Mouse (Mus musculus) liver, embryonic 11.5 days (tissue): ENCODE data around the gene Hist1h3e. TPM values are rescaled to one million over a fixed set of nuclear protein-coding genes. Genes with fewer than 3 reads are reported as not detected.

ENCODE experiments used
- ATAC-seq: fragments of 200-750 bp; cut with Nextera tagmentation; replicated peaks from 2 replicates; pipeline ENCODE4 v1.8.0; 2017; ENCODE audit warnings: moderate number of reproducible peaks, mild to moderate bottlenecking, moderate TSS enrichment, moderate library complexity; ENCODE audit not compliant: low FRiP score
- DNase-seq: peaks from one replicate; pipeline ENCODE4 v3.0.0-alpha.2; 2017; ENCODE audit warnings: low spot score
- H3K27ac ChIP-seq: fragments of 300-500 bp; sonication (generic); 2 replicates; pipeline ENCODE4 v1.5.1; 2014; ENCODE audit warnings: mild to moderate bottlenecking, low read depth, low read length, control low read depth
- H3K27me3 ChIP-seq: fragments of 300-500 bp; sonication (generic); replicated peaks from 2 replicates; pipeline ENCODE4 v1.6.1; 2014; ENCODE audit warnings: low read length, mixed read lengths; ENCODE audit not compliant: control insufficient read depth, insufficient read depth
- H3K36me3 ChIP-seq: fragments of 300-500 bp; sonication (generic); 2 replicates; pipeline ENCODE4 v1.6.1; 2014; ENCODE audit warnings: mild to moderate bottlenecking, low read length, moderate library complexity, mixed read lengths; ENCODE audit not compliant: control insufficient read depth, insufficient read depth
- H3K4me1 ChIP-seq: fragments of 300-500 bp; sonication (generic); replicated peaks from 2 replicates; pipeline ENCODE4 v1.6.1; 2014; ENCODE audit warnings: low read length, mixed read lengths; ENCODE audit not compliant: control insufficient read depth, insufficient read depth
- H3K4me2 ChIP-seq: fragments of 300-500 bp; sonication (generic); 2 replicates; pipeline ENCODE4 v1.6.1; 2014; ENCODE audit warnings: mild to moderate bottlenecking, control low read depth, moderate library complexity
- H3K4me3 ChIP-seq: fragments of 300-500 bp; sonication (generic); 2 replicates; pipeline ENCODE4 v1.5.1; 2014; ENCODE audit warnings: low read depth, low read length, control low read depth
- H3K9ac ChIP-seq: fragments of 300-500 bp; sonication (generic); 2 replicates; pipeline ENCODE4 v1.6.1; 2014; ENCODE audit warnings: low read depth, low read length, control low read depth
- H3K9me3 ChIP-seq: fragments of 300-500 bp; sonication (generic); 2 replicates; pipeline ENCODE4 v1.6.1; 2016; ENCODE audit warnings: low read length, inconsistent platforms, mixed read lengths; ENCODE audit not compliant: control insufficient read depth
- WGBS: fragments of 180-500 bp; shearing (Covaris S2); extraction: QIAGEN DNeasy Blood & Tissue Kit; methylation state at CpG from one replicate; pipeline ENCODE4 v1.1.7; 2014; 5-methylcytosine and 5-hydroxymethylcytosine counted together
- polyA plus RNA-seq: library from polyadenylated mRNA; unstranded; fragments of >200 nt; fragmentation: Nextera tagmentation; extraction: Ambion mirVana; gene quantifications from 2 replicates; pipeline ENCODE4 v1.2.1, GENCODE M21; 2014

Hist1h3e gene
- polyA plus RNA-seq, 1 experiment from 2014 or later: 3.5 TPM

- Histone ChIP-seq H3K4me3 (peak overlapping the region; percentile 65), H3K4me2 (peak overlapping the region; percentile 88)
- 21% methylated on average over 9 of the region's 9 CpGs for WGBS
Measured at GRCm38 (mm10) chr13:23532262-23533075, 29.7 kb downstream of the Hist1h3e start.

GRCm38 (mm10) chr13:23530901-23531875 is 31.0 kb downstream of the Hist1h3e start, which contains the start of gene Hist1h4h:
TSS of gene Hist1h4h (plus strand) at chr13:23531050.
- ATAC-seq (peak; percentile 67), DNase-seq (peak; percentile 96)
- Histone ChIP-seq H3K9ac (peak within 1 kb of the TSS; percentile 94), H3K9me3 (no peaks in the 10 kb centered on the region), H3K27ac (peak within 1 kb of the TSS; percentile 100), H3K4me3 (peak within 1 kb of the TSS; percentile 65), H3K36me3 (no peaks in the 10 kb centered on the region), H3K4me2 (peak within 1 kb of the TSS; percentile 88), H3K4me1 (peaks cover 15% of the 10 kb centered on the region), H3K27me3 (no peaks in the 10 kb centered on the region)
- WGBS: under 1% methylated on average over 54 of the region's 70 CpGs

More at GRCm38 (mm10) chr13:23532262-23533075, 29.7 kb downstream of the Hist1h3e start:
- DNase-seq: no peak
- Histone ChIP-seq H3K9ac (peak overlapping the region; percentile 94), H3K27ac (peak overlapping the region; percentile 100), H3K9me3 (no peaks in the 10 kb centered on the region), H3K4me1 (peaks cover 16% of the 10 kb centered on the region), H3K27me3 (no peaks in the 10 kb centered on the region), H3K36me3 (no peaks in the 10 kb centered on the region)
- no peak for ATAC-seq

GRCm38 (mm10) chr13:23530181-23530900 is 31.8 kb downstream of the Hist1h3e start:
- H3K4me1 ChIP-seq: peaks cover 17% of the 10 kb centered on the region
- H3K27me3 ChIP-seq: no peaks in the 10 kb centered on the region
- H3K9ac ChIP-seq: peak overlapping the region; percentile 94
- DNase-seq (no peak), ATAC-seq (no peak)
- under 1% methylated on average over 20 of the region's 20 CpGs for WGBS
- H3K9me3 ChIP-seq: no peaks in the 10 kb centered on the region
- peak overlapping the region; percentile 65 for H3K4me3 ChIP-seq
- no peaks in the 10 kb centered on the region for H3K36me3 ChIP-seq
- peak overlapping the region; percentile 88 for H3K4me2 ChIP-seq
- peak overlapping the region; percentile 100 for H3K27ac ChIP-seq

GRCm38 (mm10) chr13:23529480-23530165 is 32.5 kb downstream of the Hist1h3e start:
- ATAC-seq: no peak
- H3K9ac ChIP-seq: peak overlapping the region; percentile 94
- 22% methylated on average over 2 of the region's 2 CpGs for WGBS
- no peaks in the 10 kb centered on the region for H3K36me3 ChIP-seq
- H3K4me1 ChIP-seq: peaks cover 17% of the 10 kb centered on the region
- no peaks in the 10 kb centered on the region for H3K9me3 ChIP-seq
- H3K27ac ChIP-seq: peak overlapping the region; percentile 100; the same call in 1 of the 2 replicates
- no peak for DNase-seq
- H3K4me3 ChIP-seq: peak overlapping the region; percentile 65
- H3K4me2 ChIP-seq: peak overlapping the region; percentile 88
- H3K27me3 ChIP-seq: no peaks in the 10 kb centered on the region

- ATAC-seq (no peak), DNase-seq (no peak)
- no peaks in the 10 kb centered on the region for H3K27me3 ChIP-seq
- H3K9ac ChIP-seq: no peak overlapping the region
- WGBS: 80% methylated on average over 5 of the region's 5 CpGs
- peak overlapping the region; percentile 25; the same call in 1 of the 2 replicates for H3K4me2 ChIP-seq
- H3K36me3 ChIP-seq: no peaks in the 10 kb centered on the region
- peaks cover 17% of the 10 kb centered on the region for H3K4me1 ChIP-seq
- no peak overlapping the region for H3K4me3 ChIP-seq
- H3K9me3 ChIP-seq: no peaks in the 10 kb centered on the region
- no peak overlapping the region; the same call in 1 of the 2 replicates for H3K27ac ChIP-seq
Measured at GRCm38 (mm10) chr13:23529005-23529404, 33.2 kb downstream of the Hist1h3e start.

GRCm38 (mm10) chr13:23526312-23526711 is 35.9 kb downstream of the Hist1h3e start:
- Histone ChIP-seq H3K36me3 (no peaks in the 10 kb centered on the region), H3K27me3 (no peaks in the 10 kb centered on the region), H3K4me1 (peaks cover 15% of the 10 kb centered on the region), H3K4me2 (peak overlapping the region; percentile 71), H3K9me3 (no peaks in the 10 kb centered on the region), H3K27ac (peak overlapping the region; percentile 11; the same call in 1 of the 2 replicates), H3K9ac (peak overlapping the region; percentile 58), H3K4me3 (peak overlapping the region; percentile 50)
- under 1% methylated on average over 17 of the region's 17 CpGs for WGBS
- DNase-seq (peak; percentile 90), ATAC-seq (0 out of 2 replicates have a peak, but pooled peaks have one; percentile 24)

- Histone ChIP-seq H3K4me3 (peak overlapping the region; percentile 50), H3K4me2 (peak overlapping the region; percentile 71), H3K4me1 (peaks cover 19% of the 10 kb centered on the region), H3K27ac (peak overlapping the region; percentile 2; the same call in 1 of the 2 replicates), H3K9me3 (no peaks in the 10 kb centered on the region), H3K36me3 (no peaks in the 10 kb centered on the region), H3K9ac (peak overlapping the region; percentile 1), H3K27me3 (no peaks in the 10 kb centered on the region)
- ATAC-seq: no peak
- no peak for DNase-seq
- WGBS: 2% methylated on average over 10 of the region's 10 CpGs
Measured at GRCm38 (mm10) chr13:23525901-23526300, 36.3 kb downstream of the Hist1h3e start.
